Mouse (Mus musculus): Measurements from ENCODE around the gene Pgpep1l. TPM values are rescaled to one million over a fixed set of nuclear protein-coding genes. Genes with fewer than 3 reads are reported as not detected.

Pgpep1l gene
- 12.9 TPM for total RNA-seq (2023)

GRCm38 (mm10) chr7:68264028-68264453, at the start of gene Pgpep1l:
Gene Pgpep1l, minus strand, starts transcription at chr7:68264233.

GRCm38 (mm10) chr7:68273515-68273914, 9.5 kb upstream of the Pgpep1l start, which contains the start of gene Fam169b:
Gene Fam169b, plus strand, starts transcription at chr7:68273839.

Other genes starting within 250 kb of the Pgpep1l start
- 170 TPM for gene Fam169b, start 9.6 kb upstream of the Pgpep1l start, total RNA-seq (2023)

Measured in CD8-positive naive resting alpha-beta T cell, adult 57 days (primary cell).